Mouse (Mus musculus) lung, embryonic 15.5 days (tissue): ENCODE data around the gene Themis. TPM values are rescaled to one million over a fixed set of nuclear protein-coding genes. Genes with fewer than 3 reads are reported as not detected.

Experiments used
- ATAC-seq: fragments of 200-750 bp; cut with Nextera tagmentation; 2 replicates; pipeline ENCODE4 v1.8.0; 2017; ENCODE audit warnings: moderate number of reproducible peaks, borderline replicate concordance; ENCODE audit not compliant: low FRiP score, low TSS enrichment; ENCODE audit errors: extremely low read depth
- H3K27ac ChIP-seq: fragments of 300-500 bp; sonication (generic); 2 replicates; pipeline ENCODE4 v1.5.1; 2015; ENCODE audit warnings: moderate library complexity, mild to moderate bottlenecking, inconsistent platforms
- H3K27me3 ChIP-seq: fragments of 300-500 bp; sonication (generic); 2 replicates; pipeline ENCODE4 v1.6.1; 2015; ENCODE audit warnings: inconsistent platforms
- H3K36me3 ChIP-seq: fragments of 300-500 bp; sonication (generic); 2 replicates; pipeline ENCODE4 v1.6.1; 2015; ENCODE audit warnings: inconsistent platforms
- H3K4me1 ChIP-seq: fragments of 300-500 bp; sonication (generic); 2 replicates; pipeline ENCODE4 v1.6.1; 2015; ENCODE audit warnings: inconsistent platforms
- H3K4me2 ChIP-seq: fragments of 300-500 bp; sonication (generic); 2 replicates; pipeline ENCODE4 v1.6.1; 2015; ENCODE audit warnings: inconsistent platforms, mild to moderate bottlenecking, moderate library complexity
- H3K4me3 ChIP-seq: fragments of 300-500 bp; sonication (generic); 2 replicates; pipeline ENCODE4 v1.5.1; 2015; ENCODE audit warnings: mild to moderate bottlenecking, inconsistent platforms
- H3K9ac ChIP-seq: fragments of 300-500 bp; sonication (generic); 2 replicates; pipeline ENCODE4 v1.6.1; 2015; ENCODE audit warnings: inconsistent platforms
- H3K9me3 ChIP-seq: fragments of 300-500 bp; sonication (generic); 2 replicates; pipeline ENCODE4 v1.6.1; 2016; ENCODE audit warnings: inconsistent platforms
- WGBS: fragments of 180-500 bp; shearing (Covaris S2); methylation state at CpG from one replicate; pipeline ENCODE4 v1.1.7; 2015; 5-methylcytosine and 5-hydroxymethylcytosine counted together
- polyA plus RNA-seq: library from polyadenylated mRNA; unstranded; fragments of >200 nt; fragmentation: Nextera tagmentation; extraction: Ambion mirVana; gene quantifications from 2 replicates; pipeline ENCODE4 v1.2.1, GENCODE M21; 2015

Themis gene
- polyA plus RNA-seq, 1 experiment from 2014 or later, result 1.3 TPM

DNA sequence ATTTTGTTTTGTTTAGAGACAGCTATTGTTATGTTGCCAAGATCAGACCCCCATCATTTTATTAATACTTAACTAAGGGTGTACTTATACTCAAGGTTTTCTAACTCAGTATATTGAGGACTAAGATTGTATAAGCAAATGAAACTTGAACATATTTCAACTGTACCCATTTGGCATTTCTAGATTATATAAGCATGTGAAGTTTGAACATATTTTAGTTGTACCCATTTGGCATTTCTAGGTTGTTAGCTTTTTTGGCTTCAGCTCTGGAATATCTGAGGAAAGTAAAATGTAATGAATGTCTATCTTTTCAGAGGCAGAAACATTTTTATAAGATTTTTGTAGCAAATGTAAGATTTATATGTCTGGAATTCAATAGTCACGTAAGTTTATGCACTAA is 27.9 kb downstream of the Themis start:
- Histone ChIP-seq H3K27ac (no peak overlapping the region), H3K27me3 (no peaks in the 10 kb centered on the region), H3K36me3 (no peaks in the 10 kb centered on the region), H3K9ac (no peak overlapping the region), H3K4me3 (no peak overlapping the region), H3K9me3 (no peaks in the 10 kb centered on the region), H3K4me1 (no peaks in the 10 kb centered on the region), H3K4me2 (no peak overlapping the region)
- no peak for ATAC-seq
- WGBS, result 83% methylated on average over 1 of the region's 1 CpGs

DNA sequence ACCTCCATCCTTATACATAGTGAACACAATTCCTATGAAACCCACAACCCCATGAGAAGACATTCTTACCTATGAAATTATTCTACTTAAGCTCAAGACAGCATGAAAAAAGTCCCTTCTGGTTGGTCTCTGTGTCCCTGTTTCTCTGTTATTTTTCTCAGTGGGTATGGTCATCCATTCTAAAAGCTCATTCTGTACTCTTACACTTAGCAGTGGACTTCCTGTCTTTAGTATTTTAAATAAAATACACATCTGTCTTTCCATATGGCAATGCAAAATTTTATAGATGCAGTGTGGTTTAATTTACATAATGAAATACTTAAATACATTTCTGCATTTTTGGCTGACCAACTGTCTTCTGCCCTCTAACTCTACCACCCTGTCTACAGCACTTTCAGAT is 30.0 kb downstream of the Themis start:
- Histone ChIP-seq H3K36me3 (no peaks in the 10 kb centered on the region), H3K4me3 (no peak overlapping the region), H3K9ac (no peak overlapping the region), H3K4me2 (no peak overlapping the region), H3K9me3 (no peaks in the 10 kb centered on the region), H3K27ac (no peak overlapping the region), H3K27me3 (no peaks in the 10 kb centered on the region), H3K4me1 (no peaks in the 10 kb centered on the region)
- ATAC-seq, result no peak

DNA sequence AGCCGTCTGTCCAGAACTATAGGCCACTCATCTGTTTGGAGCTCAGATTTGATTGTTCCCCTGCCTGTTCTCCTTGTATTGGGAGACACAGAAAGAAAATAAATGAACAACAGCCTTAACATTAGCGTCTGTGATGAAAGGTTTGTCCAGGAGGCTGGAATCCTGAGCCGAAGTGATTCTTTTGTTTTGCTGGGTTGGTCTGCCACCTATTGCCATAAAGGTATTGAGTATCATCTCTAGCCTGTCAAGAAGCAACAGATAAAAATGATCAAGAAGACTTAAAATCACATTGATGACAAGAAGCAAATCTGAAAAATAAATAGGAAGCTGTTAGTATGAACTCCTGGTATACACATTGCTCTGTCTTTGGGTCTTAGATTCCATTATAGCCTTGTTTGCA is 53.7 kb downstream of the Themis start:
- Histone ChIP-seq H3K9ac (no peak overlapping the region), H3K27me3 (no peaks in the 10 kb centered on the region), H3K4me3 (no peak overlapping the region), H3K9me3 (no peaks in the 10 kb centered on the region), H3K36me3 (no peaks in the 10 kb centered on the region), H3K4me2 (no peak overlapping the region), H3K27ac (no peak overlapping the region), H3K4me1 (peaks cover 5% of the 10 kb centered on the region)
- ATAC-seq, result no peak
- 49% methylated on average over 3 of the region's 3 CpGs for WGBS

DNA sequence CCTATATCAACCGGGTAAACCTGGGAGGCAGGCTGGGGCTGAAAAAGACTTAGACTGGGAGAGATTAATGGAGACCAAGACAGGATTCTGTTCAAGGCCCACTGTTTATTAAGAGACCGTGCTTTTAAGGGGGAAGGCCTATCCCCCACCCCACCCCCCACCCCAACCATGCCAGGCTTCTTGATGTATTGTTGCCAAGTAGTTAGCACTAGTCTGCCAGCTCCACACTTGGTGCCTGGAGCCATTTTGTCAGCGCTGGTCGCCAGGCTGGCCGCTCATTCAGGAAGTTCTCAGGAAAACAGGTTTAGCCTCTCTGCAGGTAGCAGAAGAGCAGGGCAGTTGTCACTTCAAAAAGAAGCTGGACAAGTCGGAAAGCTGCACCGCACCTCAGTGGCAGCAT is 55.1 kb downstream of the Themis start:
- peaks cover 5% of the 10 kb centered on the region for H3K4me1 ChIP-seq
- no peaks in the 10 kb centered on the region for H3K9me3 ChIP-seq
- H3K27me3 ChIP-seq, result no peaks in the 10 kb centered on the region
- 85% methylated on average over 7 of the region's 7 CpGs for WGBS
- H3K9ac ChIP-seq, result no peak overlapping the region
- no peak overlapping the region for H3K4me2 ChIP-seq
- H3K27ac ChIP-seq, result no peak overlapping the region
- no peak overlapping the region for H3K4me3 ChIP-seq
- H3K36me3 ChIP-seq, result no peaks in the 10 kb centered on the region
- no peak for ATAC-seq

DNA sequence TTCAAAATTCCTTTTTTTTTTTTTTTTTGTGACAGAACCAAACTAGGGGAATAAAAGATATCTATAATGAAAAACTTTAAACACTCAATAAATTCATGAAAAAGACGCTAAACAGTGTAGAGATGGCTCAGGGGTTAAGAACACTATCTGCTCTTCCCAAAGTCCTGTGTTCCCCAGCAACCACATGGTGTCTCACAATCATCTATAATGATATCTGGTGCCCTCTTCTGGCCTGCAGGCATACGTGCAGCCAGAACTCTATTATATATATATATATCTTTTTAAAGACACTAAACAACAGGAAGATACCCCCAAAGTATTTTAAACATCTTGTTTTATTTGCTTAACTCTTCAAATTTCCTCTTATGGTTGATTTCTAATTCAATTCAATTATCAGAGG is 62.0 kb downstream of the Themis start:
- Histone ChIP-seq H3K36me3 (no peaks in the 10 kb centered on the region), H3K4me3 (no peak overlapping the region), H3K9ac (no peak overlapping the region), H3K4me2 (no peak overlapping the region), H3K4me1 (peaks cover 5% of the 10 kb centered on the region), H3K27me3 (no peaks in the 10 kb centered on the region), H3K27ac (no peak overlapping the region), H3K9me3 (no peaks in the 10 kb centered on the region)
- 5% methylated on average over 2 of the region's 2 CpGs for WGBS
- no peak for ATAC-seq

DNA sequence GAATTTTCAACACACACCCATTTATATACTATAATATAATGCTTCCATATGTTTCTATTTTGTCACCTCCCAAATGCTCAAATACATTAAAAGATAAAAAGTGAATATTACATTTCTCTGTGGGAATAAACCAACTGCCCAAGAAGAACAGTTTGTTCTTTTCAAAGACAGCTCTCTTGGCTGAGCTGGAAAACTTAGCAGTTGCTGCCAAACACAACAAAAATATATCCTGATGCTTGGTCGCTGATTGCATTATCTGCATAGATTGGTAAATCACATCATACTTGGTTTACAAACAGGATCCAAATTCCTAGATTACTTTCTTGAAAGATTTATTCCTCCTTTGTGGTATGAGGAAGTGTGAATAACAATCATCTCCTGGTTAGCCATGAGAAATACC is 69.8 kb downstream of the Themis start:
- 51% methylated on average over 1 of the region's 1 CpGs for WGBS
- no peaks in the 10 kb centered on the region for H3K9me3 ChIP-seq
- peak; percentile 78; the same call in 1 of the 2 replicates for ATAC-seq
- no peak overlapping the region for H3K4me2 ChIP-seq
- no peak overlapping the region for H3K4me3 ChIP-seq
- no peaks in the 10 kb centered on the region for H3K4me1 ChIP-seq
- no peak overlapping the region for H3K9ac ChIP-seq
- no peaks in the 10 kb centered on the region for H3K36me3 ChIP-seq
- no peak overlapping the region for H3K27ac ChIP-seq
- H3K27me3 ChIP-seq, result no peaks in the 10 kb centered on the region

DNA sequence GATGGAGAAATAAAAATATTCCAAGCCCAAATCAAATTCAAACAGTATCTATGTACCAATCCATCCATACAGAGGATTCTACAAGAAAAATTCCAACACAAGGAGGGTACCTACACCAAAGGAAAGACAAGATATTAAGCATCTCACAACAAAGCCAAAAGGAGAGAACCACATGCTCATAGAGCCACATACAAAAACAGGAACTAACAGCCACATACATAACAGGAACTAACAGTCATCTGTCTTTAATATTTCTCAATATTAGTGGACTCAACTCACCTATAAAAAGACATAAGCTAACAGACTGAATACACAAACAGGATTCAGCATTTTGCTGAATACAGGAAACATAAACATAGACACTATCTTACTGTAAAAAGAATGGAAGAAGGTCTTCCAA is 78.3 kb downstream of the Themis start:
- no peak for ATAC-seq
- Histone ChIP-seq H3K27ac (no peak overlapping the region), H3K4me1 (no peaks in the 10 kb centered on the region), H3K4me2 (no peak overlapping the region), H3K36me3 (no peaks in the 10 kb centered on the region), H3K9ac (no peak overlapping the region), H3K9me3 (no peaks in the 10 kb centered on the region), H3K4me3 (no peak overlapping the region), H3K27me3 (no peaks in the 10 kb centered on the region)

DNA sequence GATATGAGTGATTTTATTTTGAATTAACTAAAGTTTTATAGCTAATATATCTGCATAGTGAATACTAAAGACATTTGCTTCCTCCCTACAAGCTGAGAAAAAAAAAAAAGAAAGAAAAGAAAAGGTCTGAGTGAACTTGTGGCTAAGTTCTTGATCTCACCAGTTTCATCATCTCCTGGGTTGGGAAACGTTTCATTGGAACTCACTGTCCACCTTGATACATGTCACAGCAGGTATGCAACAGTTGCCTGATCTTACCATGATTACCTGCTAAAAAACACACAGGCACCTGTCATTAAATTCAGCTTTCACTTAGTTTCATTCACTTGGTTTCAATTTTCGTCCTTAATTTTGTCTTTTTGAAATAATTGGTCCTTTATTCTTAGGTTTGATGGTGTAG is 85.2 kb downstream of the Themis start:
- 48% methylated on average over 2 of the region's 2 CpGs for WGBS

DNA sequence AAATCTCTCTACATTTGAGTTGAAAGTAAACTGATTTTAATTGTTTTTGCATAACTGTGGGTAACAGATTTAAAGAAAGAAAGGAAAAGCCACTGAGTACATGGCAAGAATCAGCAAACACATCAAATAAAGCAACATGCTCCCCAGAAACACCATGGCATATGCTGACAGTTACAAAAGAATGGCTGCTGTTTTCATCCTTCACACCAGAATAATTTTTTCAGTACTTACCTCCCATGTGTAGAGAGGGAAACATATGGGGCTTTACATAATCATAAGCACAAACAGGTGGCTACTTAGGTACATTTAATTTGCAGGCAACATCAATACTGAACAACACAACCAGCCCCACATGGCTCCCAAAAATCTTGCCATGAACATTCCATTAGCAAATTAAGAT is 86.8 kb downstream of the Themis start:
- no peak for ATAC-seq
- Histone ChIP-seq H3K4me3 (no peak overlapping the region), H3K4me2 (no peak overlapping the region), H3K36me3 (no peaks in the 10 kb centered on the region), H3K27ac (no peak overlapping the region), H3K27me3 (no peaks in the 10 kb centered on the region), H3K9me3 (no peaks in the 10 kb centered on the region), H3K9ac (no peak overlapping the region), H3K4me1 (no peaks in the 10 kb centered on the region)

More for the DNA sequence above, 85.2 kb downstream of the Themis start:
- H3K4me2 ChIP-seq, result no peak overlapping the region
- no peaks in the 10 kb centered on the region for H3K9me3 ChIP-seq
- H3K4me3 ChIP-seq, result no peak overlapping the region
- H3K9ac ChIP-seq, result no peak overlapping the region
- ATAC-seq, result no peak
- no peaks in the 10 kb centered on the region for H3K36me3 ChIP-seq
- H3K4me1 ChIP-seq, result no peaks in the 10 kb centered on the region
- no peaks in the 10 kb centered on the region for H3K27me3 ChIP-seq
- H3K27ac ChIP-seq, result no peak overlapping the region

DNA sequence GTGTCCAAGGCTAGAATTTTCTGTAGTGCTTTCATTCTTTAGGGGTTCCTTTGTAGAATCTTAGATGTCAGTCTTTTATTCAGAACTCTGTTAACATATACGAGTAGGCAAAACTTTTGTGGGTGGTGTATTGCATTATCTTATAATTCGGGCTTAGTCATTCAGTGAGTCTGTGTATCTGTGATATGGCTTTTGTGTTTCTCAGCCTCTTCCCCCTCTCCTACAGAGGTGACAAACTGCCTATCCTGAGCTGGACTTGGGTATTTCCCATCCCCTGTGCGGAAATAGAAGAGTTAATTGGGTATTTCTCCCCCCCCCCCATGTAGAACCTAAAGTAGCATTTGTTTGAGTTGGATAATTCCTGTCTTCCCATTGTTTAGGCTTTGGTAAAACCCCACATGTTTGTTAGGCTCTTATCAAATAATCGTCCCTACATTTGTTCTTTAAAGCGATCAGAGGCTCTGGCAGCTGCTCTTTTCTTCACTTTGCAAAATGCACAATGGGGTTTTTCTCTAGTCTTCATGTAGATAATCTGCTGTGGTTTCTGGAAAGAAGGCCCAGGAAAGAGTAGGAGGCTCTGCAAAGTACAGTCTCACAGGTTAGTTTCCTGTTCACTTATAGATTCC is 108.7 kb downstream of the Themis start:
- Histone ChIP-seq H3K4me1 (no peaks in the 10 kb centered on the region), H3K9me3 (no peaks in the 10 kb centered on the region), H3K4me3 (no peak overlapping the region), H3K4me2 (no peak overlapping the region), H3K36me3 (no peaks in the 10 kb centered on the region), H3K27me3 (no peaks in the 10 kb centered on the region), H3K9ac (no peak overlapping the region), H3K27ac (no peak overlapping the region)
- no peak for ATAC-seq
- WGBS, result 67% methylated on average over 5 of the region's 5 CpGs

DNA sequence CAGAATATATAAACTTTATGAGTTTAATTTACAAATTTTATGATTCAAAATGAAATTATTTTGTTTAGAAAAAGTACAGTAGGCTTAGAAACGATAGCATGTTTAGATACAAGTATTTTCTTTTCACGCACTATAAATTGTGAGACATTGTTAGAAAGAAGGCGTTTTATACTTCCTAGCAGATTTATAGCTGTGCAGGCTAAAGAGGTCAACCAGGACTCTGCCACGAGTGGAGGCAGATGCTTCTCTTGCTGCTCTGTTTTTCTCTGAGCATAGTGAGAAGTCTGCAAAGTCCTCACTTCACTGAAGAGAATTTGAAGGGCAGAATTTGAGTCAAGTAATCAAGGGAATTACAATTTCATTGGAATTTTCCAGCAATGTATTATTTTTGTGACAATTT is 131.3 kb downstream of the Themis start:
- 46% methylated on average over 4 of the region's 4 CpGs for WGBS
- Histone ChIP-seq H3K9me3 (no peaks in the 10 kb centered on the region), H3K27me3 (no peaks in the 10 kb centered on the region), H3K4me3 (no peak overlapping the region), H3K4me2 (no peak overlapping the region), H3K4me1 (no peaks in the 10 kb centered on the region), H3K27ac (no peak overlapping the region), H3K36me3 (no peaks in the 10 kb centered on the region), H3K9ac (no peak overlapping the region)
- ATAC-seq, result no peak

DNA sequence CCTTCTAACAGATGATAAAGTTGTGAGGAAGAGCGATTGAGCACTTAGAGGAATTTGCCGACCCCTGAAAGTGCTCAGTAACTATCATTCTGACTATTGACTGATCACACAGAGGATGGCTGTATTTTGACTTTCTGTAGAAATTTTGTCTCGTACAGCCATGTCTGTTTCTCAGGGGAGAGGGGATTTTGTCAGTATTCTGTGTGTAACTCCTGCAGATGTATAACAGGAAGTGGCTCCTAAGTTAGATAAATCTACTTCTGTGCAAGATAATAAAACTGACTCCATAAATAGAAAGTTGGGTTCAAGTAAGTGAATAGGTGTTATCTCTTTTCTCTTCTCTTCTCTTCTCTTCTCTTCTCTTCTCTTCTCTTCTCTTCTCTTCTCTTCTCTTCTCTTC is 137.0 kb downstream of the Themis start:
- H3K27ac ChIP-seq, result no peak overlapping the region
- H3K4me1 ChIP-seq, result no peaks in the 10 kb centered on the region
- 58% methylated on average over 3 of the region's 3 CpGs for WGBS
- no peak overlapping the region for H3K4me3 ChIP-seq
- no peak overlapping the region for H3K9ac ChIP-seq
- H3K4me2 ChIP-seq, result no peak overlapping the region
- ATAC-seq, result no peak
- no peaks in the 10 kb centered on the region for H3K27me3 ChIP-seq
- no peaks in the 10 kb centered on the region for H3K9me3 ChIP-seq
- no peaks in the 10 kb centered on the region for H3K36me3 ChIP-seq

DNA sequence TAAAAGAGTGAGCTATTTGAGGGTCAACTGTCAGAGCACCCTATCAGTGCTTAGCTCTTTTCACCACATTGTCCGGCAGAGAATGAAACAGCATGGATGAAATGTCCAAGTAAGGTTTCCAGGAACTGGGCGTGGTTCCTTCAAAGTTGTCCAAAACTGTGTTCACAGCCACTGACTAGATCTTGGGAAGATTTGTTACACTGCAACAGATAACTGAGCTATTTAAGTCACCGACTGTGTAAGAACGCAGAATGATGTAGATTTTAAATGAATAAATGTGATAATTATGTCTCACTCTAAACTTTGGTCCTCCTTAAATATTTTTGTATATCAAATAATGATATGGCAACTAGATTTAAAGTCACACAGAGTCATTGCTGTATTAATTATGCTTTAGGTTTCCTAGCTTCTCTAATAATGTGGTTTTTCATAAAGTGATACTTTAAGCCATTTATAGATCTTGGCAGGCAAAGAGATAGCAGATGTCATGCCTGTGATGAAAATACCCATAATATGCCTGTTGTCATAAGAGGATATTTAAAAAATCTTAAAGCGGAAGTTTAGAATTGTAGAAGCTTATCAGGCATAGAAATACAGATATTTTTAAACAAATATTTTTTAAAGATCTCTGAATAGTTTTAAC is 143.9 kb downstream of the Themis start:
- no peaks in the 10 kb centered on the region for H3K9me3 ChIP-seq
- H3K9ac ChIP-seq, result no peak overlapping the region
- H3K36me3 ChIP-seq, result no peaks in the 10 kb centered on the region
- WGBS, result 80% methylated on average over 5 of the region's 5 CpGs
- H3K4me1 ChIP-seq, result no peaks in the 10 kb centered on the region
- H3K4me3 ChIP-seq, result no peak overlapping the region
- no peaks in the 10 kb centered on the region for H3K27me3 ChIP-seq
- ATAC-seq, result no peak
- no peak overlapping the region for H3K4me2 ChIP-seq
- H3K27ac ChIP-seq, result no peak overlapping the region
